Mouse (Mus musculus) erythroblast, embryonic 14.5 days (primary cell): ENCODE data around the gene Nfs1. TPM values are rescaled to one million over a fixed set of nuclear protein-coding genes. Genes with fewer than 3 reads are reported as not detected.

Experiments used
- H3K27me3 ChIP-seq: 2 replicates; pipeline ENCODE4 v1.6.1; 2012; ENCODE audit warnings: inconsistent platforms; ENCODE audit not compliant: control insufficient read depth
- H3K36me3 ChIP-seq: 2 replicates; pipeline ENCODE4 v1.6.1; 2012; ENCODE audit warnings: mild to moderate bottlenecking, inconsistent platforms; ENCODE audit not compliant: control insufficient read depth
- H3K4me1 ChIP-seq: 2 replicates; pipeline ENCODE4 v1.6.1; 2012; ENCODE audit warnings: inconsistent platforms; ENCODE audit not compliant: control insufficient read depth
- H3K4me3 ChIP-seq: replicated peaks from 2 replicates; pipeline ENCODE3; 2012; ENCODE audit warnings: moderate library complexity, mild to moderate bottlenecking, inconsistent platforms
- H3K9me3 ChIP-seq: 2 replicates; pipeline ENCODE4 v1.6.1; 2012; ENCODE audit warnings: low read length, inconsistent platforms, mixed read lengths; ENCODE audit not compliant: control insufficient read depth
- GATA1 ChIP-seq: IDR thresholded peaks from 2 replicates; pipeline ENCODE4 v1.6.1; 2012; ENCODE audit warnings: low read length, inconsistent platforms, mixed read lengths
- TAL1 ChIP-seq: IDR thresholded peaks from 3 replicates; pipeline ENCODE4 v1.6.1; 2012; ENCODE audit warnings: low read length, inconsistent platforms, mixed read lengths
- polyA plus RNA-seq: library from polyadenylated mRNA; stranded (reverse); fragments of >175 nt; gene quantifications from 2 replicates; pipeline ENCODE4 v1.2.3, GENCODE M21; 2012

Gene Nfs1
- polyA plus RNA-seq, 1 experiment = 3.2 TPM

DNA sequence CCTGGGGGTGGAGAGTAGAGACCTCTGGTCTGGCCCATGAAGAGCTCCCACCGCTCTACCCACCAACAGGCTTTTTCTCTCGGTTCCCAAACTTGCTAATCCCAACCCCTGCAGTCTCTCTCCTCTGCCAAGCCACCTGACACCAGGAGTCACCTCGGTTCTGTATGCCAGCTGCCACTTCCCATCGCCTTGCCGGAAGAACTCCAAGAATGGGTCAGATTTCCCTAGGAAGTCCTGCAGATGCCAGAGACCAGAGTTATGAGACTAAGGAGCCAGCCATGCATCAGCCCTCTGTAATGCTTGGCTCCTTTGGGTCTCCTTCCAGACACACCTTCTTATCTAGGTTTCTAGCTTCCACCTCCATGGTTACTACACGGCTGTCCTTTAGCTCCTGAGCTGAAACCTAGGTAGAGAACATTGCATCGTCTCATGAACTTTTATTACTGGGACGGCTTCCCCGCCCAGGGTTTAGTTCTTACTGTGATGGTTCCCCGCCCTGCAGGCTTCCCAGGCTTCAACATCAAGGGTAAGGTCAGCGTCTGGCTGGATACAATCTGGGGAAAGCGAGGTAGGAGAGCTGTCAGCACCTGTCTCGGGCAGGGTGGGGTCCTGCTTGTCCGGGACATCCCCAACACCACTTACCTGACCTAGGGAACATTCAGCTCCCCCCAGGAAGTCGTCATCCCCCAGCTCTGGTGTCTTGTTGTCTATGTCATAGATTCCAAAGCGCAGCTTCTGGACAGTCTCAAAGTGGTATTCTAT is 65.4 kb downstream of the Nfs1 start:
- TF ChIP-seq GATA1 = no peak
- no peak for TF ChIP-seq TAL1
- no peaks in the 10 kb centered on the region for H3K27me3 ChIP-seq
- peaks cover 11% of the 10 kb centered on the region for H3K4me1 ChIP-seq
- H3K4me3 ChIP-seq = no peak overlapping the region
- H3K9me3 ChIP-seq = no peaks in the 10 kb centered on the region
- peaks cover 60% of the 10 kb centered on the region for H3K36me3 ChIP-seq

DNA sequence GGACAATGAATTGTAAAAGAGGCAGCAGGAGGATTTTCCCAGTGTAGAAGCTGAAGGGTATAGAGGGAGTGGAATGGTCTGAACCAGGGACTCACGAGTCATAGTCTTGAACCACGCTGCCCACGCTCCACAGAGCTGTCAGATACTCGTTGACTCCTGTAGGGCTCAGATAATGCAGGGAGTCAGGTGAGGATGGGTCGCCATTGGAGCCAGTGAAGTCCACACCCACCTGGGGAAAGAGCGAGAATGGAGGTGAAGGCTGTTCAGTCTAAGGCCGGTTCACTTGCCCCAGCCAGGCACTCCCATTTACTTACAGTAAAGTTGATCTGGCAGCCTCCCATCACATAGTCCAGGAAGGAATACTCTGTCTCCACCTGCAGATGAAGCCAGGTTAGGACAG is 66.5 kb downstream of the Nfs1 start:
- H3K27me3 ChIP-seq = no peaks in the 10 kb centered on the region
- peaks cover under 1% of the 10 kb centered on the region; the same call in 1 of the 2 replicates for H3K4me1 ChIP-seq
- no peaks in the 10 kb centered on the region for H3K9me3 ChIP-seq
- no peak overlapping the region for H3K4me3 ChIP-seq
- TF ChIP-seq TAL1 = no peak
- no peak for TF ChIP-seq GATA1
- peaks cover 71% of the 10 kb centered on the region for H3K36me3 ChIP-seq

DNA sequence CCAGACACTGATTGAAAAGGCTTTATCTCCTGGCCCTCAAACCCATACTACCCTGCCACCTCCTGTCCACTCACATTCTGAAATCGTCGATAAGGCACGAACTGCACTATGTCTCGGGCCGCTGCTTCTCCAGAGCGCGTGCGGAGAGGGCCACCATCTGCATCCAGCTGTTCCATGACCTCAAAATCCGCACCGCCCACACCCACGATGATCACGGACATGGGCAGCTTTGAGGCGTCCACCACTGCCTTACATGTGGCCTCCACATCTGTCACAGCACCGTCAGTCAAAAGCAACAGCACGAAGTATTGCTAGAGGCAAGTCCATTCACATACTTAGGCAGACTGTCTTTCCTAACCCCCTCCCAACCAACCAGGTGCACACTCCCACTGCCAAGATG is 70.3 kb downstream of the Nfs1 start:
- H3K36me3 ChIP-seq = peaks cover 86% of the 10 kb centered on the region
- no peaks in the 10 kb centered on the region for H3K4me1 ChIP-seq
- no peak for TF ChIP-seq TAL1
- no peak for TF ChIP-seq GATA1
- no peak overlapping the region for H3K4me3 ChIP-seq
- no peaks in the 10 kb centered on the region for H3K27me3 ChIP-seq
- H3K9me3 ChIP-seq = no peaks in the 10 kb centered on the region

Other genes starting within 250 kb of the Nfs1 start
- 0.09 and 0.47 TPM in 2 replicates for gene Uqcc1, start 213.9 kb downstream of the Nfs1 start, polyA plus RNA-seq
- gene Gm15557, start 203.5 kb downstream of the Nfs1 start, polyA plus RNA-seq = not detected in 2 replicates
- gene Gdf5, start 198.8 kb downstream of the Nfs1 start, polyA plus RNA-seq = 0.04 TPM in 1 of 2 replicates, not detected in the other
- 3.7 and 3.8 TPM in 2 replicates for gene Cep250, start 187.7 kb downstream of the Nfs1 start, polyA plus RNA-seq
- gene 6430550D23Rik, start 136.2 kb downstream of the Nfs1 start, polyA plus RNA-seq = 0.03 and 0.04 TPM in 2 replicates
- gene Ergic3, start 136.1 kb downstream of the Nfs1 start, polyA plus RNA-seq = 7.3 and 7.5 TPM in 2 replicates
- not detected in 2 replicates for gene Fer1l4, start 91.2 kb downstream of the Nfs1 start, polyA plus RNA-seq
- gene Spag4, start 79.0 kb downstream of the Nfs1 start, polyA plus RNA-seq = 0.08 and 0.09 TPM in 2 replicates
- 1.1 and 2.0 TPM in 2 replicates for gene Cpne1, start 32.2 kb downstream of the Nfs1 start, polyA plus RNA-seq
- gene Rbm12, start 32.2 kb downstream of the Nfs1 start, polyA plus RNA-seq = 0.28 and 0.31 TPM in 2 replicates
- gene Gm28036, start 17.1 kb downstream of the Nfs1 start, polyA plus RNA-seq = 0.01 TPM in 1 of 2 replicates, not detected in the other
- gene Romo1, start 147 bp downstream of the Nfs1 start, polyA plus RNA-seq = 41.6 and 50.1 TPM in 2 replicates
- 37.5 TPM in 2 replicates for gene Rbm39, start 36.1 kb upstream of the Nfs1 start, polyA plus RNA-seq
- 1.2 and 1.5 TPM in 2 replicates for gene Phf20, start 52.3 kb upstream of the Nfs1 start, polyA plus RNA-seq
- gene Cnbd2, start 168.1 kb upstream of the Nfs1 start, polyA plus RNA-seq = not detected in 2 replicates
- gene Scand1, start 168.5 kb upstream of the Nfs1 start, polyA plus RNA-seq = 85.2 and 101 TPM in 2 replicates